Mouse (Mus musculus) urinary bladder, postnatal 25 days (tissue): ENCODE results near the gene Tmem144.

Experiments used
- DNase-seq: peaks from one replicate; pipeline ENCODE4 v3.0.0; 2022; ENCODE audit warnings: low spot score

The Tmem144 gene

DNA sequence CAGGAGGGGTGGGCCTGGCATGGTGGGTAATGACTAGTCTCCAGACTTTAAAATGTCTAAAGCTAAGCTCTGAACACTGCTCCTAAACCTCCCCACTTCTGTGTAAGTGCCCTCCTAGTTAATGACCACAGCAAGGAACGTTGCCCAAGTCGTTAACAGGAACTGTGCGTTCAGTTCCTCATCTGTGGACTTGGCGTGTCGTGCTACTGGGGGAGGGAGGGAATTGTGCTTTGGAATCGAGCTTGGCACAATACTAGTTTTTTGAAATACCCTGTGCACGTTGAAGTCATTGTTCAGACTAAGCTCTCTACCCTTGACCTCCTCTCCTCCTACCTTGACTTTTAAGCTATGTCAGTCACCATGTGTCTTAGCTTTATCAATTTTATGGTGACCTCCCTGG is 12.3 kb upstream of the Tmem144 start:
- DNase-seq = no peak

DNA sequence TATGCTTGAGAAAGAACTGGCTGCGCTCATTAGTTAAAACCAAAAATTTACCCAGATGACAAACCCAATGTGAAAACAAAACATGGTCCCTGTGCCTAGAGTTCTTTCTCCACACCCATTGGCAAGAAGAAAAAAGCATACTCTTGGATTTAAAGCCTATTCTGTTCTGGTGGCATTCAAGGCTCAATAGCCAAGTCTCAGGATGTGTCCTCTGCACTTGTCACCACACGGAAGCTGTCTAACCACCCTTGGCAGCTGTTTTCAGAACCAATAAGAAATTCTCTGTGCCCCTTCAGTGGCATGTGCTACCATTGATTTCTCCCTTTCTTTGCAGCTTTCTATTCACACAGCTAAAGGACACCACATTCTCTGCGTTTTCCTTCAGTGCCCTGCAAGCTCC is 5.6 kb upstream of the Tmem144 start:
- no peak for DNase-seq

DNA sequence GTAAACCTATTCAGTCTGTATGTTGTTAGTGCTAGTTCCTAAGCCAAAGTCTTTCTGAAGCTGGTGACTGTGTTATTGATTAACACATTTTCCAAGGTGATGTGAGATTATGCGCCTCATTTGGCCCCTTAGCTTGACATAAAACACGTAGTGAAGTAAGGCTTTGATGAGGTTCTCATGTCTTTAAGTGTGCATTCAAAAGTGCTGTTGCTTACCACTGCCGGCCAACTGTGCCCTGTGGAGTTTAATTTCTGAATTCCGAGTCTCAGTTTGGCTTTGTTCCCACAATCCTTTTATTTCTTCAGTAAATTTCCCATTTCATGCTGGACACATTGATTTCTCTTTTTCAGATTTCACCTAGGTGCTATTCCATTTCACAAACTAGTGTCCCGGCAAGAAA is 5.2 kb upstream of the Tmem144 start:
- DNase-seq = no peak

DNA sequence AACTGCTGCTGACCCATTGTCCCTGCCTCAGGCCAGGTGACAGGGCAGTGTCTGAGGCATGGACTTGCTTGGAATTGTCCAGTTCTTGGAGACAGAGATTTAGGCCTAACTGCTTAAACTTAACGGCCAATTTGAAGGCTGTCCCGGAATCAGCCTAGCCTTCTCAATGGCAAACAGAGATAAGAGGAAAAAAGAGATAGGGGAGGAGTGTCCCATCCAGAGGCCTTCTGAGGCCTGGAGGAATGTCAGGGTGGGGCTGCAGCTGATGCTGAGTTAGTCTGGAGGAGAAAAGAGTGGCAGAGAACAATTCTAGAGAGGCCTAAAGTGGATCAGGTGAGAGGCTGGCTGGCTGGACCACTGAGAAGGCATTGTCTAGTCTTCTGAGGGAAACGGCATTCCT is 465 bp downstream of the Tmem144 start:
- DNase-seq = no peak

DNA sequence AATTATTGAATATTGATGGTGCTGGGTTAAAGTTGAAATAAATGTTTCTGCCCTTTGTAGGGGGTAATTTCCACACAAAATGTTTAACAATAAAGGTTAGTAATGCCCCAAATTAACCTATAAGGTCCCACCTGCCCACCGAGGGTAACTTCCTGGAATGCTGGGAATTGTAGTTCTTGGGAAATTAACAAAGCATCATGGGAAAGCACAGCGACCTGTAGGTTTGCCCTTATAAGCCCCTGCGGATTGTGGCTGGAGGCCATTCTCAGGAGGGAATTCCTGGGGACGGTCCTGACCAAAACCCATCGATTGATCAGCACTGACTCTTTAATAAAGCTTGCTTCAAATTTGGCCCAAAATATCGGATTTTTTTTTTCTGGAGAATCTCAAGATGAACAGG is 1.9 kb downstream of the Tmem144 start:
- no peak for DNase-seq

DNA sequence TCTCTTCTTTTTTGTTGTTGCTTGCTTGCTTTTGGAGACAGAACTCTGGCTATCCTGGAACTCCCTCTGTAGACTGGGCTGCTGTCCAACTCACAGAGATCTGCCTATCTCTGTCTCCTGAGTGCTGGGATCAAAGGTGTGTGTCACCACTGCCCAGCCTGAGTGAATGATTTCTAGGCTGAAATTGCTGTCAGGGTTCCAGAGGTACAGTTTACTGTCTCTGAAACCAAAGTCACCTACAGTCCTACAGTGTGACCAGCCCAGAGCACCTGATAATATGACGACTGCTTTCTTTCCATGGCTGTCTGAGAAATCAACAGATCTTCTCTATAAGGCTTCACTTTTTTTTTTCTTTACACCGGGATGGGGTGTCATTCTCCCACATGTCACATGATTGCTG is 3.0 kb downstream of the Tmem144 start:
- no peak for DNase-seq

DNA sequence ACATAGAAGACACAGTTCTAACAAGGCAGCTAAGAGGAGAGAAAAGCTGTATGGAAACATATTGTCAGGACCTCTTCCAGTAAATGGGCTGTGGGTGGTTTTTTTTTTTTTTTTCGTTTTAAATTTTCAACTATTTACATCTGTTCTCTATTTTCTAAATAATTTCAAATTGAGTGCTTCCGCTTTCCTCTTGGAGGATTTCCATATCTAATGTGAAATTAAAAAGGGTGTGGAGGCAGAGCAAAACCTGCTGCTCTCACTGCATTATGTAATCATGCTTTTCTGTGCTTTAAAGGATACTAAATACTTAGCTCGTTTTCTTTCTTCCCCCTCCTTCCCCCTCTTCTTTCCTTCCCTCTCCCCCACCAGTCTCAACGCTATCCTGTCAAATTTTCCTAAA is 3.7 kb downstream of the Tmem144 start:
- DNase-seq = no peak

- DNase-seq = no peak
Measured at GRCm38 (mm10) chr3:79846633-79847032, 5.9 kb downstream of the Tmem144 start.

GRCm38 (mm10) chr3:79843999-79844398 is 8.6 kb downstream of the Tmem144 start:
- DNase-seq = no peak

- peak; percentile 55 for DNase-seq
Measured at GRCm38 (mm10) chr3:79842616-79843016, 10.0 kb downstream of the Tmem144 start.

DNA sequence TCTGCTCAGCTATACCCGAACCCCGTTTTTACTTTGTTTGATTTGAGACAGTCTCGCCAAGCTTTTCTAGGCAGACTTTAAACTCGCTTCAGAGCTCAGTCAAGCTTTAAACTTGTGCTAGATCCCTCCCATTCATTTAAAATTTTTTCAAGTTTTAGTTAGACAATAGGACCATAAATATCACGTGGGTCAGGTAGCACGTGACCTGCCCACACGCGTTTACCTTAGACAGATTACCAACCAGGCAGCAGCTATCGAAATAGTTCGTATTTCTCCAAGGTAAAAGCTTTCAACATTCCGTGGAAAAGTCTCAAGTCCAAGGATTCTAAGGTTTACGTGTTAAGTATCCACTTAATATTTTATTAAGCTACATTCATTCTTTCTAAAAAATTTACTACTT is 10.4 kb downstream of the Tmem144 start:
- DNase-seq = peak; percentile 48

GRCm38 (mm10) chr3:79841475-79841874 is 11.1 kb downstream of the Tmem144 start:
- no peak for DNase-seq

DNA sequence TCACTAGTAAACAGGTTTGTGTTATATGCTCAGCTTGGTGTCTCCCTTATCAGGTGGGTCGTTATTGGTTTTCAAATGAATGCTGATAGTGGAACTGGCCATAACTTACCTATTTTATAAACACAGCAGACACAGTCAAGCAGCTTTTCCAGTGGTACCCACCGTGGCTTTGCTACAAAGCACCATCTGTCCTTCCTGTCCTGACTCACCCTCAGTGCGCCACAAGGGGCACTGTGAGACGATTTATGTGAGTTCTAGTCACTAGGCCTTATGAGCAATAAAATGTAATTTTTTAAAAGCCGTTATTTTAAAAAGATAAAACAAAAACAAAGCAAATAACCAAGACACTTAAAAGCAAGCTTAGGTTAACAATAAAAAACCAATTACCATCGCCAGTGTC is 13.8 kb downstream of the Tmem144 start:
- no peak for DNase-seq

GRCm38 (mm10) chr3:79829289-79829688 is 23.3 kb downstream of the Tmem144 start:
- DNase-seq = no peak

GRCm38 (mm10) chr3:79825067-79825780 is 27.3 kb downstream of the Tmem144 start:
- DNase-seq = no peak

DNA sequence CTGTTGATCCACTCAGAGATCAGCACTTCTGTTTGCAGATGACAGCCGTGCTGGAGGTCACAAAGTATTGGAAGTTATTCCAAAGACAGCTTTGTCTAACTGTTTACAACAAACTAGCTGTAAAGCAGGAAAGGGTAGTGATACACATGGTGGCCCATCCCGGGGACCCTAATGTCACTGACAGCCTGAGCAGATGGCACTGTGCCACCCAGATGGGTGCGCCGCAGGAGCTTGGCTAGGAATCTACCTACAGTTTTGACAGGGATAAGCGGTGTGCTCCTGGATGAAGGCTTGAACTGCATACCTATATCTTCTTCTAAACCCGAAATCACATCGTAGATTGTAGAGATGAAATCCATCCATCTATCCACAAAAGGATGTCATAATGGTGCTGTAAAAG is 29.4 kb downstream of the Tmem144 start:
- no peak for DNase-seq

GRCm38 (mm10) chr3:79821131-79821530 is 31.4 kb downstream of the Tmem144 start:
- no peak for DNase-seq

- no peak for DNase-seq
Measured at GRCm38 (mm10) chr3:79818202-79818995, 34.2 kb downstream of the Tmem144 start.

DNA sequence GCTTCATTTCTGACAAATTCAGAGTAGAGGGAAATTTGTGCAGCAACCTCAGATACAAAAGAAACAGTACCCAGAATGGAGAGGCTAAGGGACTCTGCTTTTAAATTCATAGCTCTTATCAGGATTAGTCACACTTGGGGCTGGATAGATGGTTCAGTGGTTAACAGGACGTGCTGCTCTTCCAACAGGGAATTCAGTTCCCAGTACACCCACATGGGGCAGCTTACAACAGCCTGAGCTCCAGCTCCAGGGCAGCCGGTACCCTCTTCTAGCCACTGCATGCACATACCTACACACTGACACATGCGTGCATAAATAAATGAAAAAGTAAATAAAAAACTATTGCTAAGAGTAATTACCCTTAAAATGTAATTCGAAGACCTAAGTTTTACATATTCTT is 36.3 kb downstream of the Tmem144 start:
- no peak for DNase-seq

DNA sequence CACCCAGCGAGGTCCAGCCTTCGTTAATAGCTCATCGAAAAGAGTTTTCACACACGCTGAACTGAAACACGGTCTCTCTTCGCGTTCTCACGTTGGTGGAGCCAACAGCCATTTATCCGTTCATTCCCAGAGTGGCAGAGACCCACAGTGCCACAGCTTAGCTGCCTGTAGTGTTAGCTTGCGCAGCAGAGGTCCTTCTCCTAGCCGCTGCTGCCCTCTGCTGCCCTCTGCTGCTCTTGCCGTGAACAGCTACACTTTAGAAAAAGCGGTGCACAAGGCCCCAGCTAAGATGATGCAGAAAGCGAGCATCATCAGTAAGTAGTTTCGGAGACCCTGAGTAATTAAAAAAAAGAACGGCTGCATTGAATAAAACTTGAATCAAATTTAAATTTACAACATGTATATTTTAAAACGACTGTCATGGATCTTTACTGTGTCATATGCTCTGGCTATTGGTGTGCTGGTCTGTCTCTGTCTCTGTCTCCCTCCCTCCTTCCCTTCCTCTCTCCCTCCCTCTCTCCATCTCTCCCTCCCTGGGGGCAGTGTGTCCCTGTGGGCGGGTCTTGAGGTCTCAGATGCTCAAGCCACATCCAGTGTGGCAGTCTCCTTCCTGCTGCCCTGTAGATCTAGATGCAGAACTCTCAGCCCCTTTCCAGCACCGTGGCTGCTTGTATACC is 38.6 kb downstream of the Tmem144 start:
- DNase-seq = peak; percentile 65

GRCm38 (mm10) chr3:79812042-79812441 is 40.5 kb downstream of the Tmem144 start:
- DNase-seq = no peak

GRCm38 (mm10) chr3:79811632-79812031 is 40.9 kb downstream of the Tmem144 start:
- no peak for DNase-seq

- DNase-seq = no peak
Measured at GRCm38 (mm10) chr3:79810563-79810962, 42.0 kb downstream of the Tmem144 start.
